Mouse (Mus musculus): ENCODE results near the gene Muc20.

The Muc20 gene

DNA sequence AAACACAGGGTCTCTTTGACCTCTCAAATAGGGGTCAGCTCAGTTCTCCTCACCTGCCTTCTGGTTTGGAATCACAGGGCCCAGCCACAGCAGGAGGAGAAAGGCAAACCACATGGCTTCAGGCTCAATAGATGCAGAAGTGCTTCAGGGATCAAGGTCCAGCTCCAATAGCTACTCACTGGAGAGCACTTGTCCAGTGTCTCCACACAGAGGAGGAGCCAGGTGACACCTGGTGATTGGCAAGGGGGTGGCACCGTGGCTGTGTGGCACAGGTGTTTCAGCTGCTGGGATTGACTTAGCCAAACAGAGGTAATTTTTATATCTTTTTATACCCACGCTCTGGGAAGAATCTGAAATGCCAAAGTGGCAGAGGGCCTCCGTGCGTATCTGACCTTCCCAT, 13.1 kb upstream of the Muc20 start, which contains the start of gene Smbd1:
Smbd1 (minus strand) TSS at position 157 of the 400 bp plus-strand sequence.
- no peaks in the 10 kb centered on the region for H3K27me3 ChIP-seq (ENCODE audit: insufficient read depth, low read length)
- no peak for TF ChIP-seq CTCF (conservative IDR thresholded peaks at IDR 0.05; ENCODE audit: low read length)
- TF ChIP-seq NANOG (IDR thresholded peaks at IDR 0.05; ENCODE audit: borderline replicate concordance, low read length), result no peak
- TF ChIP-seq POU5F1 (IDR thresholded peaks at IDR 0.05; ENCODE audit: borderline replicate concordance, low read length), result no peak
- H3K4me3 ChIP-seq (replicated peaks; ENCODE audit: low read length), result no peak within 1 kb of the TSS

DNA sequence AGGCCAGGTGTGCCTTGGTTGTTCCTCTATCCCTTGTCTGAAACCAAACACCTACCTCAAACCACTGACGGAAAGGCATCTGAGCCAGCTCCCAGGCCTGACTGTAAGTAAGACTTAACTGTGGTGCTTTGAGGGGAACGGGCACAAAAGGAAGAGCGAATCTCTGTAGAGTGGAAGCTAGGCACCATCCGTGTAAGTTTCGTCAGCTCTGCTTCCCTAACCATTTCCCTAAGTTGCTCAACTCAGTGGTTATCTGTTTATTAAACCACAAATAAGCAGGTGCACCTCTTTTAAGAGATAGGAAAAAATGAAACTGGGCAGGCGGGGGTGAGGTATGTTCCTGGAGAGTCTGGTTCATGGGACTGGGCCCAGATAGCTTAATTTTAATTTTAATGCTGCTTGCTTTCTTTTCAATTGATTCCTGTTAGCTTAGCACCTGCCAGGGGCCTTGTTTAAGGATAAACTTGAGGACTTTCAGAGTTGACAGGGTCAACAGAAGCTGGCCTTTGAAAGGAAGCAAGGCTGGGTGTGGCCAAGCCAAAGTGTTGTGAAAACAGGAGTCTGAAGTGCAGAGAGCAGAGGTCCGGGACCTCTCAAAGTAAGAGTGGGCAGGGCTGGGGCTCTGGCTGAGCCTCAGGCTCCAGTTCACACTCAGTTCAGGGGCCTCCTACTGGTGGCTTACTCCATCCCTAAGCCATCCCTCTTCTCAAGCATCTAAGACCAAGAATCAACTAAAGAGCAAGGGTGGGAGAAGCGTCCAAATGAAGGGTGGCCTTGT, 10.4 kb upstream of the Muc20 start:
- H3K4me3 ChIP-seq (replicated peaks; ENCODE audit: low read length), result no peak overlapping the region
- H3K9me3 ChIP-seq (ENCODE audit: low read length), result peaks cover 5% of the 10 kb centered on the region; the same call in 1 of the 2 replicates
- no peak for TF ChIP-seq NANOG (IDR thresholded peaks at IDR 0.05; ENCODE audit: borderline replicate concordance, low read length)
- TF ChIP-seq POU5F1 (IDR thresholded peaks at IDR 0.05; ENCODE audit: borderline replicate concordance, low read length), result no peak
- TF ChIP-seq CTCF (conservative IDR thresholded peaks at IDR 0.05; ENCODE audit: low read length), result no peak
- H3K27me3 ChIP-seq (ENCODE audit: insufficient read depth, low read length), result no peaks in the 10 kb centered on the region
- peaks cover 58% of the 10 kb centered on the region for H3K4me1 ChIP-seq (replicated peaks; ENCODE audit: low read depth, low read length)
- H3K36me3 ChIP-seq (ENCODE audit: insufficient read depth, low read length), result no peaks in the 10 kb centered on the region

More for the DNA sequence above, 13.1 kb upstream of the Muc20 start, which contains the start of gene Smbd1:
- Histone ChIP-seq H3K9me3 (ENCODE audit: low read length) (no peaks in the 10 kb centered on the region), H3K36me3 (ENCODE audit: insufficient read depth, low read length) (no peaks in the 10 kb centered on the region), H3K4me1 (replicated peaks; ENCODE audit: low read depth, low read length) (peaks cover 58% of the 10 kb centered on the region)

DNA sequence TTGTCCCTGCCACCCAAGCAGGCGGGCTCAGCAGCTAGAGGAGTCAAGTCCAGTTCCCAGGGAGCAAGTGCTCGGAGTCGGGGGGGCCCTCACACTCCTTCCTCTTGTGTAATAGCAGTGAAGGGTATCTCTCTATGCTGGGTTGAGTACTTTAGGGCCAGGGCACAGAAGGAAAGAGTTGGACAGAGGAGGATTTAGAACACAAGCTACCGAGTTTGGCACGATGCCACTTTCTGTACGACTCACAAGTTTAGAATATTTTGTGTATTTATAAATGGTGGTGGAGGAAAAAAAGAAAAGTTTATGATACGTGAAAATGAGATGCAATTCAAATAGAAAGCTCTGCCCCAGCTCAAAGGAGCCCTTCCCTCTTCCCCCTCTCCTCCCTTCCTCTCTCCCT, 7.9 kb upstream of the Muc20 start:
- Histone ChIP-seq H3K36me3 (ENCODE audit: insufficient read depth, low read length) (no peaks in the 10 kb centered on the region), H3K4me3 (replicated peaks; ENCODE audit: low read length) (no peak overlapping the region), H3K9me3 (ENCODE audit: low read length) (peaks cover 5% of the 10 kb centered on the region; the same call in 1 of the 2 replicates), H3K4me1 (replicated peaks; ENCODE audit: low read depth, low read length) (peaks cover 71% of the 10 kb centered on the region), H3K27me3 (ENCODE audit: insufficient read depth, low read length) (no peaks in the 10 kb centered on the region)
- TF ChIP-seq CTCF (conservative IDR thresholded peaks at IDR 0.05; ENCODE audit: low read length) (no peak), POU5F1 (IDR thresholded peaks at IDR 0.05; ENCODE audit: borderline replicate concordance, low read length) (no peak), NANOG (IDR thresholded peaks at IDR 0.05; ENCODE audit: borderline replicate concordance, low read length) (no peak)

DNA sequence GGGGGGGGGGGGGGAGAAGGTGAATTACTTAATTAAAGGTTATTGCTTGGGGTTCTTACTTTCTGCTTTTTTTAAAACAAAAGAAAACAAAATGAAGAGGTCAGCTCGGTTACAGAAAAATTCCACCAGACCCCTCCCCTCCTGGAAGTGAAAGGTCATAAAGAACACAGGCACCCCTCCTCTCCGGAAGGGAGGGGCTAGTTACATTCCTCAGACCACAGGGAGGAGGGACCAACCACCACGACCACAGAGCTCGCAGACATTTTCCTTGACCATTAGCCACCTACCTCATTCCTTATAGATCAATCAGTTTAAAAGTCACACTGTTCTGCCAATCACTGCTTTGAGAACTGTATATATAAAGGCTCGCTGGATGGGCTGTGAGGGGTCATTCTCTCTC, 6.7 kb upstream of the Muc20 start:
- TF ChIP-seq NANOG (IDR thresholded peaks at IDR 0.05; ENCODE audit: borderline replicate concordance, low read length) (no peak), POU5F1 (IDR thresholded peaks at IDR 0.05; ENCODE audit: borderline replicate concordance, low read length) (no peak), CTCF (conservative IDR thresholded peaks at IDR 0.05; ENCODE audit: low read length) (no peak)
- Histone ChIP-seq H3K27me3 (ENCODE audit: insufficient read depth, low read length) (no peaks in the 10 kb centered on the region), H3K9me3 (ENCODE audit: low read length) (peaks cover 5% of the 10 kb centered on the region; the same call in 1 of the 2 replicates), H3K36me3 (ENCODE audit: insufficient read depth, low read length) (no peaks in the 10 kb centered on the region), H3K4me3 (replicated peaks; ENCODE audit: low read length) (no peak overlapping the region), H3K4me1 (replicated peaks; ENCODE audit: low read depth, low read length) (peaks cover 82% of the 10 kb centered on the region)

- TF ChIP-seq CTCF (conservative IDR thresholded peaks at IDR 0.05; ENCODE audit: low read length) (no peak), POU5F1 (IDR thresholded peaks at IDR 0.05; ENCODE audit: borderline replicate concordance, low read length) (no peak), NANOG (IDR thresholded peaks at IDR 0.05; ENCODE audit: borderline replicate concordance, low read length) (no peak)
- H3K4me3 ChIP-seq (replicated peaks; ENCODE audit: low read length), result no peak overlapping the region
- peaks cover 5% of the 10 kb centered on the region; the same call in 1 of the 2 replicates for H3K9me3 ChIP-seq (ENCODE audit: low read length)
- no peaks in the 10 kb centered on the region for H3K36me3 ChIP-seq (ENCODE audit: insufficient read depth, low read length)
- no peaks in the 10 kb centered on the region for H3K27me3 ChIP-seq (ENCODE audit: insufficient read depth, low read length)
- peaks cover 87% of the 10 kb centered on the region for H3K4me1 ChIP-seq (replicated peaks; ENCODE audit: low read depth, low read length)
Measured at GRCm38 (mm10) chr16:32803252-32803853, 6.1 kb upstream of the Muc20 start.

GRCm38 (mm10) chr16:32796676-32797425, 384 bp downstream of the Muc20 start:
- Histone ChIP-seq H3K9me3 (ENCODE audit: low read length) (no peaks in the 10 kb centered on the region), H3K36me3 (ENCODE audit: insufficient read depth, low read length) (no peaks in the 10 kb centered on the region), H3K27me3 (ENCODE audit: insufficient read depth, low read length) (no peaks in the 10 kb centered on the region), H3K4me1 (replicated peaks; ENCODE audit: low read depth, low read length) (peaks cover 38% of the 10 kb centered on the region), H3K4me3 (replicated peaks; ENCODE audit: low read length) (no peak overlapping the region)
- no peak for TF ChIP-seq CTCF (conservative IDR thresholded peaks at IDR 0.05; ENCODE audit: low read length)
- TF ChIP-seq NANOG (IDR thresholded peaks at IDR 0.05; ENCODE audit: borderline replicate concordance, low read length), result no peak
- TF ChIP-seq POU5F1 (IDR thresholded peaks at IDR 0.05; ENCODE audit: borderline replicate concordance, low read length), result no peak

GRCm38 (mm10) chr16:32795177-32795576, 2.1 kb downstream of the Muc20 start:
- TF ChIP-seq NANOG (IDR thresholded peaks at IDR 0.05; ENCODE audit: borderline replicate concordance, low read length) (no peak), CTCF (conservative IDR thresholded peaks at IDR 0.05; ENCODE audit: low read length) (no peak), POU5F1 (IDR thresholded peaks at IDR 0.05; ENCODE audit: borderline replicate concordance, low read length) (no peak)
- no peaks in the 10 kb centered on the region for H3K27me3 ChIP-seq (ENCODE audit: insufficient read depth, low read length)

GRCm38 (mm10) chr16:32790056-32790455, 7.2 kb downstream of the Muc20 start:
- Histone ChIP-seq H3K36me3 (ENCODE audit: insufficient read depth, low read length) (no peaks in the 10 kb centered on the region), H3K27me3 (ENCODE audit: insufficient read depth, low read length) (no peaks in the 10 kb centered on the region; the same call in 1 of the 2 replicates), H3K9me3 (ENCODE audit: low read length) (peaks cover 7% of the 10 kb centered on the region; the same call in 1 of the 2 replicates), H3K4me1 (replicated peaks; ENCODE audit: low read depth, low read length) (no peaks in the 10 kb centered on the region), H3K4me3 (replicated peaks; ENCODE audit: low read length) (no peak overlapping the region)
- TF ChIP-seq CTCF (conservative IDR thresholded peaks at IDR 0.05; ENCODE audit: low read length) (no peak), POU5F1 (IDR thresholded peaks at IDR 0.05; ENCODE audit: borderline replicate concordance, low read length) (no peak), NANOG (IDR thresholded peaks at IDR 0.05; ENCODE audit: borderline replicate concordance, low read length) (no peak)

More at GRCm38 (mm10) chr16:32795177-32795576, 2.1 kb downstream of the Muc20 start:
- Histone ChIP-seq H3K9me3 (ENCODE audit: low read length) (no peaks in the 10 kb centered on the region), H3K4me1 (replicated peaks; ENCODE audit: low read depth, low read length) (peaks cover 21% of the 10 kb centered on the region), H3K36me3 (ENCODE audit: insufficient read depth, low read length) (no peaks in the 10 kb centered on the region), H3K4me3 (replicated peaks; ENCODE audit: low read length) (no peak overlapping the region)

All from E14TG2a.4 (cell line).